Mouse (Mus musculus): ENCODE measurements around the gene Gm17662. TPM values are rescaled to one million over a fixed set of nuclear protein-coding genes. Genes with fewer than 3 reads are reported as not detected.

The Gm17662 gene
- polyA plus RNA-seq (2014; fragmentation: Nextera tagmentation; extraction: Ambion mirVana) = not detected in 2 replicates

DNA sequence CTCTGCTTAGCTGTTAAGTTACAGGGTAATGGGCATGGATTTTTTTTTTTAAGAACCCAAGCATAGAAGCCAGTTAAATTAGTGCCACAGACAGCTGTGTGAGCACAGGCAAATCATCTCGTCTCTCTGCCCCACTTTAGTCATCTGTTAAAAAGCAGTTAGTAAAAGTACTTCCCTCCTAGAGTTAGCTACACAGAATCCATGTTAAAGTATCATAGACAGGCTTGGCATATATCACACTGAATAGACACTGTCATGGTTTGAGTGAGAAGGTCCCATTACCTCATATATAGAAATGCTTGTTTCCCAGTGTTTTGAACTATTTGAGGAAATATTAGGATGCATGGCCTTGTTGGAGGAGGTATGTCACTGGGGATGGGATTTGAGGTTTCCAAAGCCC is at the start of gene Gm17662:
Gene Gm17662 (plus strand): TSS at position 301 of the 400 bp plus-strand sequence.
- H3K9ac ChIP-seq (ENCODE audit: low read depth, low read length) = no peak within 1 kb of the TSS
- H3K4me1 ChIP-seq (ENCODE audit: control insufficient read depth, insufficient read depth, low read length) = no peaks in the 10 kb centered on the region
- no peaks in the 10 kb centered on the region for H3K9me3 ChIP-seq (ENCODE audit: control insufficient read depth, low read length)
- H3K4me2 ChIP-seq (ENCODE audit: low read depth, low read length) = no peak within 1 kb of the TSS
- no peak for ATAC-seq (ENCODE audit: low read depth)
- no peaks in the 10 kb centered on the region for H3K27me3 ChIP-seq (replicated peaks; ENCODE audit: control insufficient read depth, insufficient read depth, low read length)
- H3K36me3 ChIP-seq (ENCODE audit: control insufficient read depth, insufficient read depth, low read length) = no peaks in the 10 kb centered on the region
- no peak within 1 kb of the TSS for H3K4me3 ChIP-seq (ENCODE audit: low read depth, low read length)
- no peak for DNase-seq (ENCODE audit: low spot score)
- H3K27ac ChIP-seq (replicated peaks; ENCODE audit: low read depth, low read length) = no peak within 1 kb of the TSS
- WGBS = 68% methylated on average over 1 of the region's 1 CpGs

GRCm38 (mm10) chr4:104810710-104811286 is 46.3 kb upstream of the Gm17662 start:
- H3K4me3 ChIP-seq (ENCODE audit: low read depth, low read length) = no peak overlapping the region
- WGBS = 83% methylated on average over 10 of the region's 10 CpGs
- H3K27me3 ChIP-seq (replicated peaks; ENCODE audit: control insufficient read depth, insufficient read depth, low read length) = no peaks in the 10 kb centered on the region
- H3K9me3 ChIP-seq (ENCODE audit: control insufficient read depth, low read length) = no peaks in the 10 kb centered on the region
- ATAC-seq (ENCODE audit: low read depth) (no peak), DNase-seq (ENCODE audit: low spot score) (no peak)
- H3K9ac ChIP-seq (ENCODE audit: low read depth, low read length) = no peak overlapping the region
- no peak overlapping the region for H3K4me2 ChIP-seq (ENCODE audit: low read depth, low read length)
- H3K4me1 ChIP-seq (ENCODE audit: control insufficient read depth, insufficient read depth, low read length) = no peaks in the 10 kb centered on the region
- no peak overlapping the region for H3K27ac ChIP-seq (replicated peaks; ENCODE audit: low read depth, low read length)
- no peaks in the 10 kb centered on the region for H3K36me3 ChIP-seq (ENCODE audit: control insufficient read depth, insufficient read depth, low read length)

DNA sequence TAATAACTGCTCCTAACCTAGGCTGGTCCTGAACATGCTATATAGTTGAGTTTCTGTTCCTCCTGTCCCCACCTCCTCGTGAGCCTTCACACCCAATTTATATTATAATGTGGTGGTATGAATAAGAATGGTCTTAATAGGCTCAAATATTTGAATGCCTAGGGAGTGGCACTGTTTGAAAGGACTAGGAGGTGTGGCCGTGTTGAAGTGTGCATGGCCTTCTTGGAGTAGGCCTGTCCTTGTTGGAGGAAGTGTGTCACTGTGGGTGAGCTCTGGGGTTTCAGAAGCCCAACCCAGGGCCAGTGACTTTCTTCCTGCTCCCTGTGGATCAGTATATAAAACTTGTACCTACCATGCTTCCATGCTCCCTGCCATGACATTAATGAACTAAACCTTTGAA is 43.5 kb upstream of the Gm17662 start:
- Histone ChIP-seq H3K4me3 (ENCODE audit: low read depth, low read length) (no peak overlapping the region), H3K27ac (replicated peaks; ENCODE audit: low read depth, low read length) (no peak overlapping the region), H3K4me2 (ENCODE audit: low read depth, low read length) (no peak overlapping the region), H3K9ac (ENCODE audit: low read depth, low read length) (no peak overlapping the region), H3K27me3 (replicated peaks; ENCODE audit: control insufficient read depth, insufficient read depth, low read length) (no peaks in the 10 kb centered on the region), H3K4me1 (ENCODE audit: control insufficient read depth, insufficient read depth, low read length) (no peaks in the 10 kb centered on the region), H3K9me3 (ENCODE audit: control insufficient read depth, low read length) (no peaks in the 10 kb centered on the region), H3K36me3 (ENCODE audit: control insufficient read depth, insufficient read depth, low read length) (no peaks in the 10 kb centered on the region)
- no peak for ATAC-seq (ENCODE audit: low read depth)
- no peak for DNase-seq (ENCODE audit: low spot score)
- WGBS = 73% methylated on average over 2 of the region's 2 CpGs

DNA sequence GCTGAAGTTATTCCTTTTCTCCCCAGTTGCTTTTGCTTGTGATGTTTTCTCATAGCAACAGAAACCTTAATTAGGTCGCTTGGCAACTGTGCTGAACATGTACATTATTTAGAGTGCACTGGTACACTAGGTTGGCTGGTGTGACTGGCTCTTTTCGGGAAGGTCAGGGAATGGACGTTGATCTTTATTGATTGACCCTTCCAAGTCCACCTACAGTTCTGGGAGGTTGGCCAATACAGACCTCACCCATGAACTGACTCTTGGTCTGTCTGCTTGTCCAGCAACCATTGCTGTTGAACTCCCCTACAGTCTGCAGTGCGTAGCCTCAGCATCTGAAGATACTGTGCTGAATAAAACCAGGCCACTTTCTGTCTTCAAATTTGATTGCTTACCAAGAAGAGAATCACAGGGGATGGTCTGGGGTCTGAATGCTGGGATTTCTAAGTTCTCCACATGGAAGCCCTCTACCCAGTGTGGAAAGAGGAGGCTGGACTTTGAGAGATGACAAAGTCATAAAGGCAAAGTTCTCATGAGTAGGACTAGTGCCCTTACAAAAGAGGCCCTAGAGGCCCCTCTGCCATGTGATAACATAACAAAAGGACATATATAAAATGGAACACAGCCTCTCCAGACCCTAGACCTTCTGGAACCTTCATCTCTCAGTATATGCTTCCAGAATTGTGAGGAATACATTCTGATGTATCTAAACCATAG is 40.5 kb upstream of the Gm17662 start:
- no peak for DNase-seq (ENCODE audit: low spot score)
- no peaks in the 10 kb centered on the region for H3K36me3 ChIP-seq (ENCODE audit: control insufficient read depth, insufficient read depth, low read length)
- H3K9me3 ChIP-seq (ENCODE audit: control insufficient read depth, low read length) = no peaks in the 10 kb centered on the region
- no peak overlapping the region for H3K27ac ChIP-seq (replicated peaks; ENCODE audit: low read depth, low read length)
- no peaks in the 10 kb centered on the region for H3K27me3 ChIP-seq (replicated peaks; ENCODE audit: control insufficient read depth, insufficient read depth, low read length)
- 86% methylated on average over 4 of the region's 4 CpGs for WGBS
- H3K4me2 ChIP-seq (ENCODE audit: low read depth, low read length) = no peak overlapping the region
- H3K4me1 ChIP-seq (ENCODE audit: control insufficient read depth, insufficient read depth, low read length) = no peaks in the 10 kb centered on the region
- no peak overlapping the region for H3K4me3 ChIP-seq (ENCODE audit: low read depth, low read length)
- no peak for ATAC-seq (ENCODE audit: low read depth)
- no peak overlapping the region for H3K9ac ChIP-seq (ENCODE audit: low read depth, low read length)

- no peaks in the 10 kb centered on the region for H3K4me1 ChIP-seq (ENCODE audit: control insufficient read depth, insufficient read depth, low read length)
- H3K4me3 ChIP-seq (ENCODE audit: low read depth, low read length) = no peak overlapping the region
- ATAC-seq (ENCODE audit: low read depth) (no peak), DNase-seq (ENCODE audit: low spot score) (no peak)
- H3K9ac ChIP-seq (ENCODE audit: low read depth, low read length) = no peak overlapping the region
- H3K9me3 ChIP-seq (ENCODE audit: control insufficient read depth, low read length) = no peaks in the 10 kb centered on the region
- H3K4me2 ChIP-seq (ENCODE audit: low read depth, low read length) = no peak overlapping the region
- H3K27me3 ChIP-seq (replicated peaks; ENCODE audit: control insufficient read depth, insufficient read depth, low read length) = no peaks in the 10 kb centered on the region
- WGBS = 45% methylated on average over 2 of the region's 2 CpGs
- no peaks in the 10 kb centered on the region for H3K36me3 ChIP-seq (ENCODE audit: control insufficient read depth, insufficient read depth, low read length)
- H3K27ac ChIP-seq (replicated peaks; ENCODE audit: low read depth, low read length) = no peak overlapping the region
Measured at GRCm38 (mm10) chr4:104817509-104817908, 39.6 kb upstream of the Gm17662 start.

- Histone ChIP-seq H3K9me3 (ENCODE audit: control insufficient read depth, low read length) (no peaks in the 10 kb centered on the region), H3K4me2 (ENCODE audit: low read depth, low read length) (no peak overlapping the region), H3K4me1 (ENCODE audit: control insufficient read depth, insufficient read depth, low read length) (no peaks in the 10 kb centered on the region), H3K9ac (ENCODE audit: low read depth, low read length) (no peak overlapping the region), H3K36me3 (ENCODE audit: control insufficient read depth, insufficient read depth, low read length) (no peaks in the 10 kb centered on the region), H3K4me3 (ENCODE audit: low read depth, low read length) (no peak overlapping the region), H3K27ac (replicated peaks; ENCODE audit: low read depth, low read length) (no peak overlapping the region), H3K27me3 (replicated peaks; ENCODE audit: control insufficient read depth, insufficient read depth, low read length) (no peaks in the 10 kb centered on the region)
- no peak for ATAC-seq (ENCODE audit: low read depth)
- WGBS = 47% methylated on average over 4 of the region's 4 CpGs
- DNase-seq (ENCODE audit: low spot score) = no peak
Measured at GRCm38 (mm10) chr4:104818986-104819385, 38.1 kb upstream of the Gm17662 start.

DNA sequence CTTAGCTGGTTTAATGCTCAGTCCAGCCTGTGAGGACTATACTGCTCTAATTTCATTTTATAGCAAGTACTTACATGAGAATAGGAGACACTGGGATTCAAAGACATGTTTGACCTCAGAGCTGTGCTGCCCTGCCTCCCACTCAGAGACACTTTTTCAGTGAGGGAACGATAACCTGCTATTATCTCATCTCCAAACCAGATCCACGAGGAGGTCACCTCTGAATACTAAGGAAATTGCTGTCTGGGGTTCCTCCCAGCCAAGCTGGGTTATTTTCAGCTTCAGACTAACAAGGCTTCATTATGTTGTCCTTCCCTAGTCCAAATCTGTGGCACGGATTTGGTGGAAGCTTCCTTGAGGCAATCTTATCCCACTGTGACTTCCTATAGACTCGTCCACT is 37.2 kb upstream of the Gm17662 start:
- Histone ChIP-seq H3K9ac (ENCODE audit: low read depth, low read length) (no peak overlapping the region), H3K9me3 (ENCODE audit: control insufficient read depth, low read length) (no peaks in the 10 kb centered on the region), H3K36me3 (ENCODE audit: control insufficient read depth, insufficient read depth, low read length) (no peaks in the 10 kb centered on the region), H3K4me2 (ENCODE audit: low read depth, low read length) (no peak overlapping the region), H3K4me1 (ENCODE audit: control insufficient read depth, insufficient read depth, low read length) (no peaks in the 10 kb centered on the region), H3K27ac (replicated peaks; ENCODE audit: low read depth, low read length) (no peak overlapping the region), H3K4me3 (ENCODE audit: low read depth, low read length) (no peak overlapping the region), H3K27me3 (replicated peaks; ENCODE audit: control insufficient read depth, insufficient read depth, low read length) (no peaks in the 10 kb centered on the region)
- no peak for DNase-seq (ENCODE audit: low spot score)
- no peak for ATAC-seq (ENCODE audit: low read depth)
- 28% methylated on average over 4 of the region's 4 CpGs for WGBS

GRCm38 (mm10) chr4:104823597-104824101 is 33.5 kb upstream of the Gm17662 start:
- ATAC-seq (ENCODE audit: low read depth) = no peak
- Histone ChIP-seq H3K4me3 (ENCODE audit: low read depth, low read length) (no peak overlapping the region), H3K9ac (ENCODE audit: low read depth, low read length) (no peak overlapping the region), H3K9me3 (ENCODE audit: control insufficient read depth, low read length) (no peaks in the 10 kb centered on the region), H3K27me3 (replicated peaks; ENCODE audit: control insufficient read depth, insufficient read depth, low read length) (no peaks in the 10 kb centered on the region), H3K36me3 (ENCODE audit: control insufficient read depth, insufficient read depth, low read length) (no peaks in the 10 kb centered on the region), H3K27ac (replicated peaks; ENCODE audit: low read depth, low read length) (no peak overlapping the region), H3K4me2 (ENCODE audit: low read depth, low read length) (no peak overlapping the region), H3K4me1 (ENCODE audit: control insufficient read depth, insufficient read depth, low read length) (no peaks in the 10 kb centered on the region)
- no peak for DNase-seq (ENCODE audit: low spot score)
- WGBS = 68% methylated on average over 4 of the region's 4 CpGs
